ENCODE assay signal across 8 mouse cellular contexts in the genomic region with DNA sequence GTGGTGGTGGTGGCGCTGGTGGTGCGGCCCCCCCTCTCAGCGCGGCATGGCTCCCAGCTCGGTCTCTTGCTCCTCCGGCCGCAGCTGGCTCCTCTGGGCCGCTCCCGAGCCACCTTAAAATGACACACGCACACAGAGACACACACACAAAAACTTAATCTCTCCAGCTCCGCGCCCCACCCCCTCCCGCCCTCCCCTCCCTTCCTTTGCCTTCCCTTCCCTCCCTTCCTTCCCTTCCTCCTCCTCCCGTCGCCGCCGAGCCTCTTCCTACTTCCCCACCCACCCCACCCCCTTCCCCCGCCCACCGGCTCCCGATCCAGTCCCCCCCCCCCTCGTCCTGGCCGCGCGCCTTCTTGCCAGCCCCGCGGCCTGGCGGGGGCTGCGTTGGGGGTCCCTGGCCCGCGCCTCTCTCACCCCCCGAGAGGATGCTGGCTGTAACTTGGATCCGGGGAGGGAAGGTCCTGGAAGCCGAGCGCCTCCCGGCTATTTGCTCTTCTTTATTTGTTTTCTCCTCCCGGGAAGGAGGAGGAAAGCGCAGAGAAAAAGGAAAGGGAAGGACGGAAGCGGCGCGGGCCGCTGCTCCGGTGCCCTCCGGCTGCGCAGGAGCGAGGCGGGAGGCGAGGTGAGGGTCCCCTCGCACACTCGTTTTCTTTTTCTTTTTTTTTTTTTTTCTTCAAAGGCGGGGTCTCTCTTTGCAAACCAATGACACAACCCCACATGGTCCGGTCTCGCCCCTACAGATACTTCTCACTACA. TPM values are rescaled to one million over a fixed set of nuclear protein-coding genes. Genes with fewer than 3 reads are reported as not detected.
DNase-seq lines count a peak whose midpoint lies in the region; ATAC-seq and TF ChIP-seq lines count a peak whose summit lies in the region.

Gene Fgfr2 (minus strand): TSS at position 107 of the 755 bp plus-strand sequence.

- ATAC-seq in limb, embryonic 14.5 days (ENCODE audit: low FRiP score, low read depth): peak; percentile 59
- peak; percentile 82 for ATAC-seq in midbrain, embryonic 13.5 days
- ATAC-seq in stomach, postnatal 0 days (ENCODE audit: low FRiP score, low TSS enrichment): peak; percentile 72

- 1% methylated on average over 48 of the region's 53 CpGs for WGBS in thymus, adult 2 months
- under 1% methylated on average over 35 of the region's 53 CpGs for WGBS in limb, embryonic 14.5 days
- under 1% methylated on average over 47 of the region's 53 CpGs for WGBS in midbrain, embryonic 13.5 days
- WGBS in stomach, postnatal 0 days: under 1% methylated on average over 36 of the region's 53 CpGs

- TF ChIP-seq CTCF in thymus, adult 2 months (IDR thresholded peaks at IDR 0.05; ENCODE audit: borderline replicate concordance, control insufficient read depth, extremely low read depth, insufficient read depth, low read length, poor library complexity): no peak
- no peak for TF ChIP-seq CTCF in stomach, postnatal 0 days (IDR thresholded peaks at IDR 0.05; ENCODE audit: low read depth)

- TF ChIP-seq EP300 in stomach, postnatal 0 days (optimal IDR thresholded peaks at IDR 0.05): no peak

- TF ChIP-seq POLR2A in thymus, adult 2 months (IDR thresholded peaks at IDR 0.05; ENCODE audit: control insufficient read depth, extremely low read depth, insufficient read depth, low read length, poor library complexity): no peak
- TF ChIP-seq POLR2A in limb, embryonic 14.5 days (IDR thresholded peaks at IDR 0.05; ENCODE audit: borderline replicate concordance, extremely low read depth, insufficient read depth, insufficient read length): peak; percentile 59; the same call in 1 of the 2 replicates

- no peak for DNase-seq in thymus, adult 2 months
- no peak for DNase-seq in thymus, postnatal 14 days
- DNase-seq in embryo, embryonic 10.5 days (ENCODE audit: low spot score): peak; percentile 87
- peak; percentile 80 to 83 for DNase-seq in heart, adult 18-20 months
- peak; percentile 58 to 62 for DNase-seq in kidney, adult 8-10 months
- peak; percentile 81 for DNase-seq in limb, embryonic 14.5 days (ENCODE audit: low spot score)
- DNase-seq in stomach, postnatal 0 days (ENCODE audit: low spot score): peak; percentile 88

- H3K9ac ChIP-seq in limb, embryonic 14.5 days (ENCODE audit: low read depth, low read length, severe bottlenecking): peak within 1 kb of the TSS; percentile 90
- H3K9ac ChIP-seq in midbrain, embryonic 13.5 days (replicated peaks): peak within 1 kb of the TSS; percentile 95
- peak within 1 kb of the TSS; percentile 98 for H3K9ac ChIP-seq in stomach, postnatal 0 days (ENCODE audit: low read length)

- peak within 1 kb of the TSS; percentile 96 for H3K4me2 ChIP-seq in limb, embryonic 14.5 days (replicated peaks; ENCODE audit: low read depth, low read length, severe bottlenecking)
- peak within 1 kb of the TSS; percentile 98 for H3K4me2 ChIP-seq in midbrain, embryonic 13.5 days (replicated peaks)
- peak within 1 kb of the TSS; percentile 87 for H3K4me2 ChIP-seq in stomach, postnatal 0 days (replicated peaks; ENCODE audit: low read depth)

- peak within 1 kb of the TSS; percentile 41 for H3K4me3 ChIP-seq in thymus, adult 2 months (ENCODE audit: control insufficient read depth, insufficient read depth, low read length)
- H3K4me3 ChIP-seq in limb, embryonic 14.5 days (replicated peaks; ENCODE audit: low read length): peak within 1 kb of the TSS; percentile 84
- peak within 1 kb of the TSS; percentile 93 for H3K4me3 ChIP-seq in midbrain, embryonic 13.5 days (replicated peaks)
- peak within 1 kb of the TSS; percentile 94 for H3K4me3 ChIP-seq in stomach, postnatal 0 days (ENCODE audit: low read depth, low read length)

- H3K4me1 ChIP-seq in thymus, adult 2 months (replicated peaks; ENCODE audit: control insufficient read depth, insufficient read depth, low read length): peaks cover 2% of the 10 kb centered on the region; the same call in 1 of the 2 replicates
- H3K4me1 ChIP-seq in limb, embryonic 14.5 days (ENCODE audit: control insufficient read depth, insufficient read depth, low read length): peaks cover 23% of the 10 kb centered on the region
- peaks cover 44% of the 10 kb centered on the region for H3K4me1 ChIP-seq in midbrain, embryonic 13.5 days (replicated peaks)
- 0 out of 2 replicates have a peak, but pooled peaks cover 2% of the 10 kb centered on the region for H3K4me1 ChIP-seq in stomach, postnatal 0 days (replicated peaks; ENCODE audit: control insufficient read depth, insufficient read depth)

- no peak within 1 kb of the TSS for H3K27ac ChIP-seq in thymus, adult 2 months (ENCODE audit: control insufficient read depth, insufficient read depth, low read length)
- peak within 1 kb of the TSS; percentile 94 for H3K27ac ChIP-seq in limb, embryonic 14.5 days (replicated peaks; ENCODE audit: low read depth, low read length)
- peak within 1 kb of the TSS; percentile 98 for H3K27ac ChIP-seq in midbrain, embryonic 13.5 days
- H3K27ac ChIP-seq in stomach, postnatal 0 days (replicated peaks): peak within 1 kb of the TSS; percentile 100

- no peaks in the 10 kb centered on the region for H3K36me3 ChIP-seq in thymus, adult 2 months (ENCODE audit: control insufficient read depth, insufficient read depth, low read length)
- no peaks in the 10 kb centered on the region for H3K36me3 ChIP-seq in limb, embryonic 14.5 days (ENCODE audit: control insufficient read depth, insufficient read depth, low read length)
- no peaks in the 10 kb centered on the region for H3K36me3 ChIP-seq in midbrain, embryonic 13.5 days
- no peaks in the 10 kb centered on the region for H3K36me3 ChIP-seq in stomach, postnatal 0 days (ENCODE audit: control insufficient read depth, insufficient read depth, low read length)

- peaks cover 14% of the 10 kb centered on the region for H3K27me3 ChIP-seq in thymus, adult 2 months (ENCODE audit: control insufficient read depth, insufficient read depth, low read length)
- H3K27me3 ChIP-seq in limb, embryonic 14.5 days (ENCODE audit: control insufficient read depth, insufficient read depth, low read length): 0 out of 2 replicates have a peak, but pooled peaks cover 7% of the 10 kb centered on the region
- H3K27me3 ChIP-seq in midbrain, embryonic 13.5 days: peaks cover 28% of the 10 kb centered on the region
- no peaks in the 10 kb centered on the region for H3K27me3 ChIP-seq in stomach, postnatal 0 days (ENCODE audit: control insufficient read depth, insufficient read depth, low read length)

- H3K9me3 ChIP-seq in limb, embryonic 14.5 days (ENCODE audit: control insufficient read depth, low read length): no peaks in the 10 kb centered on the region
- 0 out of 2 replicates have a peak, but pooled peaks cover 1% of the 10 kb centered on the region for H3K9me3 ChIP-seq in midbrain, embryonic 13.5 days
- no peaks in the 10 kb centered on the region for H3K9me3 ChIP-seq in stomach, postnatal 0 days (ENCODE audit: control insufficient read depth, low read length)

RNA-seq across cellular contexts. Expression of gene Fgfr2, which starts in this region (rescaled TPM):
- polyA plus RNA-seq in thymus, adult 2 months (2012; rRNA removed): 9.0 and 12.1 TPM in 2 replicates
- total RNA-seq in heart, adult 18-20 months (2021): 1 to 10 TPM; 1.3 to 2.6 TPM
- polyA plus RNA-seq in limb, embryonic 14.5 days (2012; rRNA removed): 133 and 149 TPM in 2 replicates
- polyA plus RNA-seq in limb, embryonic 14.5 days (2014; fragmentation: Nextera tagmentation; extraction: Ambion mirVana): 131 and 148 TPM in 2 replicates
- polyA plus RNA-seq in midbrain, embryonic 13.5 days (2015; fragmentation: Nextera tagmentation; extraction: Ambion mirVana): 29.9 and 39.4 TPM in 2 replicates
- polyA plus RNA-seq in stomach, postnatal 0 days (2015; fragmentation: Nextera tagmentation; extraction: Ambion mirVana): 60.8 and 67.1 TPM in 2 replicates

Comparison
In these comparisons a context has a peak if more than half of its experiments do, and no peak if none do; other contexts are left out.
1. DNase-seq: peak in embryo, embryonic 10.5 days (single experiment), heart, adult 18-20 months (2 of 2), kidney, adult 8-10 months (2 of 2), limb, embryonic 14.5 days (single experiment) and stomach, postnatal 0 days (single experiment); none in thymus, adult 2 months (single experiment) and thymus, postnatal 14 days (single experiment).
2. H3K4me3 ChIP-seq: peak in every context shown above with its lines; median percentile 94 in stomach, postnatal 0 days; 93 in midbrain, embryonic 13.5 days; 84 in limb, embryonic 14.5 days; 41 in thymus, adult 2 months.
3. Peak in every context shown above with its lines, with median percentiles within 50 percentile points of each other: ATAC-seq, H3K4me2 ChIP-seq and H3K9ac ChIP-seq.